Mouse (Mus musculus) intestine, postnatal 0 days (tissue): ENCODE data around the gene Pecam1. TPM values are rescaled to one million over a fixed set of nuclear protein-coding genes. Genes with fewer than 3 reads are reported as not detected.

Experiments
- ATAC-seq: fragments of 200-750 bp; cut with Nextera tagmentation; 2 replicates; pipeline ENCODE4 v1.8.0; 2017; ENCODE audit warnings: mild to moderate bottlenecking, moderate TSS enrichment, moderate library complexity
- H3K27ac ChIP-seq: fragments of 300-500 bp; sonication (generic); 2 replicates; pipeline ENCODE4 v1.5.1; 2014; ENCODE audit warnings: mild to moderate bottlenecking, low read depth, low read length, moderate library complexity
- H3K27me3 ChIP-seq: fragments of 300-500 bp; sonication (generic); replicated peaks from 2 replicates; pipeline ENCODE4 v1.6.1; 2014; ENCODE audit warnings: low read length, mixed read lengths; ENCODE audit not compliant: control insufficient read depth, insufficient read depth
- H3K36me3 ChIP-seq: fragments of 300-500 bp; sonication (generic); 2 replicates; pipeline ENCODE4 v1.6.1; 2014; ENCODE audit warnings: mild to moderate bottlenecking, moderate library complexity; ENCODE audit not compliant: control insufficient read depth, insufficient read depth
- H3K4me1 ChIP-seq: fragments of 300-500 bp; sonication (generic); replicated peaks from 2 replicates; pipeline ENCODE4 v1.6.1; 2014; ENCODE audit warnings: antibody characterized with exemption, low read length, mixed read lengths; ENCODE audit not compliant: control insufficient read depth, insufficient read depth
- H3K4me2 ChIP-seq: fragments of 300-500 bp; sonication (generic); replicated peaks from 2 replicates; pipeline ENCODE4 v1.6.1; 2014; ENCODE audit warnings: low read depth, mild to moderate bottlenecking, moderate library complexity
- H3K4me3 ChIP-seq: fragments of 300-500 bp; sonication (generic); 2 replicates; pipeline ENCODE4 v1.5.1; 2014; ENCODE audit warnings: low read depth, low read length
- H3K9ac ChIP-seq: fragments of 300-500 bp; sonication (generic); 2 replicates; pipeline ENCODE4 v1.6.1; 2014; ENCODE audit warnings: mild to moderate bottlenecking, low read depth, low read length
- H3K9me3 ChIP-seq: fragments of 300-500 bp; sonication (generic); 2 replicates; pipeline ENCODE4 v1.6.1; 2016; ENCODE audit warnings: mixed run types; ENCODE audit not compliant: control insufficient read depth
- CTCF ChIP-seq: sonication (generic); IDR thresholded peaks from 2 replicates; pipeline ENCODE4 v1.5.1; 2016; ENCODE audit warnings: low read depth, mild to moderate bottlenecking, control low read depth, antibody characterized with exemption, moderate library complexity
- WGBS: fragments of 180-500 bp; shearing (Covaris S2); extraction: QIAGEN DNeasy Blood & Tissue Kit; methylation state at CpG from one replicate; pipeline ENCODE4 v1.1.7; 2014; 5-methylcytosine and 5-hydroxymethylcytosine counted together
- polyA plus RNA-seq: library from polyadenylated mRNA; unstranded; fragments of >200 nt; fragmentation: Nextera tagmentation; extraction: Ambion mirVana; gene quantifications from 2 replicates; pipeline ENCODE4 v1.2.1, GENCODE M21; 2015

The Pecam1 gene
- polyA plus RNA-seq, 1 experiment from 2014 or later: 26.1 TPM

GRCm38 (mm10) chr11:106706212-106706611 lies 44.2 kb downstream of the Pecam1 start:
- H3K9ac ChIP-seq: no peak overlapping the region
- H3K27me3 ChIP-seq: no peaks in the 10 kb centered on the region
- peaks cover 3% of the 10 kb centered on the region; the same call in 1 of the 2 replicates for H3K4me1 ChIP-seq
- TF ChIP-seq CTCF: no peak
- H3K27ac ChIP-seq: no peak overlapping the region
- no peaks in the 10 kb centered on the region for H3K9me3 ChIP-seq
- 46% methylated on average over 4 of the region's 4 CpGs for WGBS
- H3K4me3 ChIP-seq: no peak overlapping the region
- ATAC-seq: no peak
- H3K4me2 ChIP-seq: no peak overlapping the region
- no peaks in the 10 kb centered on the region for H3K36me3 ChIP-seq

DNA sequence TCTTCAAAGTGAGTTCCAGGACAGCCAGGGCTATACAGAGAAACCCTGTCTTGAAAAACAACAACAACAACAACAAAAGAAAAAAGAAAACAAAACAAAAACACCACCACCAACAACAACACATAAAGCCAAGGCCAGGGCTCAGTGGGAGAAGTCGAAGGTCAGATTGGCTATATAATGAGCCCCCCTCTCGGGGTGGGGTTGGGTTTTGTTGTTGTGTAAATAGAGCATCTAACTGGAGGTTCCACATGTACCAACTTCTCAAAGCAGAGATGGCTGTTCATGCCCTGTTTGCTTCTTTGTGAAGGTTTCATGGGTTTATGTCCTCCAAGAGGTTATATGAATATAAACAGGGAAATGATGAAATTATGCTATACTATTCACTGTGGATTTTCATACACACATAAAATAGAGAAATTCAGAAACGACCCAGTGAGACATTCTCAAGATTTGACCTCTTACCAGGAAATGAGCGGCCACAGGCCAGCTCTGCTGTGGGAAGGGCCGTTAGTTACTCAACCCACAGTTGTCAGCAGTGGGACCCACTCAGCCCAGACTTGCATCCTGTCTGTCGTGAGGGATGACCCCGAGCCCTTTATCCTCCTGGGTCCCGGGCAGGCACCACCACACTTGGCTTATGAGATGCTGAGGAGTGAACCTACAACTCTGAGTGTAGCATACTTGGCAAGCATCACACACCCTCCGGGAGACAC lies 45.9 kb downstream of the Pecam1 start:
- no peak for TF ChIP-seq CTCF
- Histone ChIP-seq H3K27ac (no peak overlapping the region; the same call in 1 of the 2 replicates), H3K4me1 (peaks cover 3% of the 10 kb centered on the region; the same call in 1 of the 2 replicates), H3K9ac (no peak overlapping the region), H3K4me2 (no peak overlapping the region), H3K27me3 (no peaks in the 10 kb centered on the region), H3K36me3 (no peaks in the 10 kb centered on the region), H3K9me3 (no peaks in the 10 kb centered on the region), H3K4me3 (no peak overlapping the region)
- no peak for ATAC-seq
- 66% methylated on average over 9 of the region's 9 CpGs for WGBS

DNA sequence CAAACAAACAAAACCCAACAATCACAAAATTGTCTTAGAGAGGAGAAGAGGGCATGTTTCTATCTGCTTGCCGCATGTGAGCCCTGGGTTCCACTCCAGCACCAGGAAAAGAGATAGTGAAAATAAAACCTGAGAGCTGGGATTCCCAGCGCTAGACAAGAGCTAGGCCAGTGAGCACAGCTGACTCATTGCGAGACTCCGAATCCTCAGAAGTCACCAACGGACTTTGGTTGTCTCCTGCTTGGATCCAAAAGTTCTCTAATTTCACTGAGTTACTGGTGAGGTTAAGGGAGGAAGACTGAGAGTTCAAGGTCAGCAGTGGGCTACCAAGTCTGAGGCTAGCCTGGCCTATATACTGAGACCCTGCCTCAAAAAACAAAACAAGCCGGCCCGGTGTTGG lies 46.5 kb downstream of the Pecam1 start:
- 72% methylated on average over 7 of the region's 7 CpGs for whole genome bisulfite sequencing

DNA sequence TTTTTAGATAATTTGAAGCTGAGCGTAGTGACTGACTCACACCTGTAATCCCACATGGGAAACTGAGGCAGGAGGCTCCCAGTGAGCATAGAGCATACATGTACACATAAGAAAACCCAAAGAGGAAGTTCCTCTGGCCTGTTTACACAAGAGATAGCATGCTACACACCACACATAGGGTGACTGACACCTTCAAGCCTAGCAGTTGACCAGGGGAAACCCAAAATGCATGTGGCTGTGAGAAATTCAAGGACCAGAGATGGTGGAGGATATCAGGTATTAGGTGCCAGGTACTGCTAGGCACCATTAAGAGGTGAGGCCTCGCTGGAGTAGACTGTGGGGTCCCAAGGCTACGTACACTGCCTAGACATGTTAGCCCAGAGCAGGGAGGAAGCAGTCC lies 47.8 kb downstream of the Pecam1 start:
- WGBS: 88% methylated on average over 3 of the region's 3 CpGs
- H3K4me3 ChIP-seq: no peak overlapping the region
- no peaks in the 10 kb centered on the region for H3K27me3 ChIP-seq
- no peak overlapping the region for H3K27ac ChIP-seq
- ATAC-seq: no peak
- no peaks in the 10 kb centered on the region for H3K4me1 ChIP-seq
- TF ChIP-seq CTCF: no peak
- H3K9me3 ChIP-seq: no peaks in the 10 kb centered on the region
- no peak overlapping the region for H3K4me2 ChIP-seq
- no peak overlapping the region for H3K9ac ChIP-seq
- H3K36me3 ChIP-seq: no peaks in the 10 kb centered on the region

More for the DNA sequence above, 46.5 kb downstream of the Pecam1 start:
- Histone ChIP-seq H3K4me1 (0 out of 2 replicates have a peak, but pooled peaks cover 3% of the 10 kb centered on the region), H3K4me3 (no peak overlapping the region), H3K27ac (no peak overlapping the region; the same call in 1 of the 2 replicates), H3K9me3 (no peaks in the 10 kb centered on the region), H3K27me3 (no peaks in the 10 kb centered on the region), H3K36me3 (no peaks in the 10 kb centered on the region), H3K9ac (no peak overlapping the region), H3K4me2 (no peak overlapping the region)
- ATAC-seq: no peak
- TF ChIP-seq CTCF: no peak

DNA sequence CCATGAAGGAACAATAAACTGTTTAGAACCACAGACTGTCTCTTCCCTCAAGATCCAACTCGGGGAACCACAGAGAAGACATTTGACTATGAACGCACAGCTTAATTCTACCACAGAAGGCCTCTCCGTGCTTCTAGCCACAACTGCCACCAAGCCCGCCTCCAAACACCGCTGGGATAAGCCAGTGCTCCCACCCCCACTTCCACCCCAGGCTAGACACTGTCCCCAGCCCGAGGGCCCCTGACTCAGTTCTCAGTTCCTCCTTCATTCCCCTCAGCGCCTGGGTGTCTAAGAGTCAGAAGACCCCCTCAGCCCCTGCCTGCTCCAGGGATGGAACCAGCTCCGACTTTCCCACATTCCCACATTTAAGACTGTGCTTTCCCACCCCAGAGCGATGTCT lies 48.8 kb downstream of the Pecam1 start:
- Histone ChIP-seq H3K36me3 (no peaks in the 10 kb centered on the region), H3K27me3 (no peaks in the 10 kb centered on the region), H3K9me3 (no peaks in the 10 kb centered on the region), H3K4me2 (no peak overlapping the region), H3K4me1 (no peaks in the 10 kb centered on the region), H3K27ac (no peak overlapping the region), H3K4me3 (no peak overlapping the region), H3K9ac (no peak overlapping the region)
- TF ChIP-seq CTCF: no peak
- WGBS: 76% methylated on average over 9 of the region's 9 CpGs
- ATAC-seq: no peak

DNA sequence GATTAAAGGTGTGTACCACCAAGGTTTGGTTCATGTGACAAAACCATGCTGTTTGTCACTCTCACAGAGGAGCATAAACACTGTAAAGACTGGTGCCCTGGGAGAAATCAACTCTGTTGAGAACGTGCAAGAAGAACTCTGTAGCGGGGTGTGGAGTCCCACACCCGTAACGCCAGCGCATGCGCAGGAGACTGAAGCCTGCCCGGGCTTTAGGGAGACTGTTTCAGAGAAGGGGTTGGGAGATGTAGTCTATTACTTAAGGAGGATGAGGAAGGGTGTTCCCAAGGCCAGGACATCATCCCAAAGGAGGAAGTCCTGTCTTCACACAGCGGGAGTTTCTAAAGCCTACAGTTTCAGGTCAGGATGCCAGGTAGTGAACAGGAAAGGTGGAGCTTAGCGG lies 51.3 kb downstream of the Pecam1 start:
- H3K4me2 ChIP-seq: no peak overlapping the region
- no peaks in the 10 kb centered on the region for H3K36me3 ChIP-seq
- H3K9ac ChIP-seq: no peak overlapping the region
- no peaks in the 10 kb centered on the region for H3K4me1 ChIP-seq
- no peaks in the 10 kb centered on the region for H3K9me3 ChIP-seq
- no peaks in the 10 kb centered on the region for H3K27me3 ChIP-seq
- H3K4me3 ChIP-seq: no peak overlapping the region
- no peak for ATAC-seq
- no peak for TF ChIP-seq CTCF
- H3K27ac ChIP-seq: no peak overlapping the region
- WGBS: 90% methylated on average over 9 of the region's 9 CpGs
